Mouse (Mus musculus): ENCODE measurements at regions not wholly inside any gene's neighbourhood (a gene's known extent, or its start where the extent isn't known, plus 50 kb on each side); places are given as distances from the start of the nearest gene placed in this dataset.
A peak's percentile ranks its signal among the peaks of the same experiment; 100 is the strongest.

DNA sequence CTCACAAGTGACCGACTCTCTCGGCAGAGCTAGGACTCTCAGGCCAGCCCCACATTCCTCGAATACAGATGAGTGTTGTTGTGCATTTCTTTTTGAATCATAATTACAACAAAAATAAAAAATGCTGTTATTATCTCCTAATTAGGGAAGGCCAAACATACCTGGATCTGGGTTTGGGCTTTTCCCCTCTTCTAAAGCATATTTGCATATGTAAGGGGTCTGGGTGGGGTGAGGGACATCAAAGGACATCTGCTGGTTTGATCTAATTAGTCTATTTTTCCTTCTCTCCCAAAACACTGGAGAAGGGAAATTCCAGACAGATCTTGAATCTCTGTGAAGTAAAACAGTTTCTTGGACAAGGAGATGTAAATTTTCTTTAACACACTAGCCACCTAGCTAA lies 85.3 kb downstream of the Tfap2a start:
- no peak for DNase-seq (ENCODE audit: low read depth)

DNA sequence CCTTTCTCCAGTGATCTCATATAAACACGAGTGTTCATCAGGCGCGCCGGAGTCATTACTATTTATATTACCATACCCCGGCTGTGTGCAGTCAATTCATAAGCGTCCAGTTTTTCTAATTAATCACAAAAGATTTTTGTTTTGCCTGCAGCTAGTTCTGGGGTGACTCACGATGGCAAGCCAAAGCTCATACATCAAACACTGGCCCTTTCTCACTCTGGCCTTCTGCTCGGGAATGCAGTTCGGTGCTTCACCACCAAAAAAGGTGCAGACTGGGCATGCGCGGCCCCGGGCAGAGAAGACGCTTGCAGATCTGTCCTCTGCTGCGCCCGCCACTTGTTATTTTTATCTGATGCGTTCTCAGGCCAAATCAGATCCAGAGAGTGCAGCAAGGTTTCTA lies 87.1 kb downstream of the Tfap2a start:
- no peak for DNase-seq (ENCODE audit: low read depth)

DNA sequence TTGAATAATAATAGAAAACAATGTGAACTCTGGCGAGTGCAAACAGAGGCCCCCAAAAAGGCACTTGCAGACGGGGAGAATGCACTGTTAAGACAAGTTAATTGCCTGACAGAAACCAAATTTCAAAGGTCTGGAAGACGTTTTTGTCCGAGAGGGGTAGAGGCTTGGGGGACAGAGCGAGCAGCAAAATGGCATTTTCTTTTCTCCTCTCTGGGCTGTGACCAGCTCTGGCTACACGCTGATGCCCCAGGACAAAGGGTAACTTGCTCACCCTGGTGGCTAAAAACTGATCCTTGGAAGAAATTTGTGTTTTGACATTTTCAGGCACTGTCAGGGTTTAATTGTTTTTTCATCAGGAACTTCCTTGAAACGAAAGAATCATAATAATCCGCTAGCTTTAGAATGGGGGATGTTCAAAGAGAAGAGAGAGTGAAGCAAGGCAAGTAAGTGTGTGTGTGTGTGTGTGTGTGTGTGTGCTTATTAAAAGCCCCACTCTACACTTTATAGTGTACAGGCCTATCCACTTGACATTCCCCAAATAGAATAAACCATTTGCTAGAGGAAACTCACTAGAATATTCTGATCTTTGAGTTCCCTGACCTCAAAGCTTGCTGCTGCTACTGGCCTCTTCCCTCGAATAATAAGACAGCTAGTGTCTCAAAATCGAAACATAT lies 88.0 kb downstream of the Tfap2a start:
- no peak for DNase-seq (ENCODE audit: low read depth)

DNA sequence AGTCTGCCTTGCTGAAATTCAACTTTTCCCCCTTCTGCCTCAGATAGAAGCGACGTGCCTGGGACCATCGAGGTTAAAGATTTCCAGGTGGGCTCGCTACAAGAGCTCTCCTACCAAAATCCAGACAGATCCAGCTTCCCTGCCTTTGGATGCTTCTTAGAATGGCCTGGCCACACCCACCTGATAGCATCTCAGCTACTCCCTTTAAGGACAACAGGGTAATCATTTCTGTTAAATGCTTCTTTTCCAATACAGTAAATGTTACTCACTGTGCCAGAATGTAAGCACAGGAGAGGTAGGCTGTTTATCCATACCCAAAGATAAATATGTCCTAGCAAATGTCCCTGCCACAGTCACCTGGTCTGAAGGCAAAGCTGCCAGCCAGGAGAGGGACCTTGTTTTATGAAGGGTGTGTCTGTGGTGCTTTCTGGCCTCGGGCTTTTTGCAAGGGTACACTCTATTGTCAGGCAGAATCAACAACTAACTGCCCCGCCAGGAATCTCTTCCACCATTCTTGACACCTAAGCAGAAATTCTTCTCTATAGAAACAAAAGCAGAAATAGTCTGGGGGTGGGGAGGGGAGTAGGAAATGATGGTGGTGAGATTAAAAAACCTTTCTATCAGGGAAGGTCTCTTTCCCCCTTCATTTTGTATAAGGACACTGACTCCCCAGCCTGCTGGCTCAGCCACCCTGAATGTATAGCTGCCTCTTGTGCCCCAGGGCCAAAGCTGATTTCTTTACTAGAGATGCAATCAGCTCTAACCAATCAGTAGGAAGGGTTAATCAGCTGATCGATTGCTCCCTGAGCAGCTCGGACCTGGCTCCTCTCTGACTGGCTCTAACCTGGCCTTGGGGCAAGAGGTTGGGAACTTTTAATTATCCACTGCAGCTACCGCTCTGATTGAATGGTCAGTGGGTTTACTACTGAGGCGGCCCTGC lies 88.8 kb downstream of the Tfap2a start:
- no peak for DNase-seq (ENCODE audit: low read depth)

DNA sequence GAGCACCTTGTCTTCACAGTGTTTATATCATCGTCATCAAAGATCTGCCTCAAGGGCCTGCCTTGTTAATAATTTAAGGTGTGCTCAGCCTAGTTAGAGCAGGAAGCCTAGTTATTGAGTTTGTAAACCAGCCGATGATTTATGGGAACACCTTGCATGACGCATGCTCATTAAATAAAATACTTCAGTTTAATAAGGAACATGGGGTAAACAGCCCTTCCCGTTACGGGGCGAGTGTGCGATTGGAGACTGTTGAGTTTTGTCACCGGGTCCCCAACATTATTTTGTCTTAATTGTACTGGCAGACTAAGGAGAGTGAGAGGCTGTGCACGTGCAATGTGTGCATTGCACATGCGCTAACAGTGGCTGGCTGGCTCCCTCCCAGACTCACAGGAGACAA lies 92.0 kb downstream of the Tfap2a start:
- DNase-seq (ENCODE audit: low read depth): no peak

DNA sequence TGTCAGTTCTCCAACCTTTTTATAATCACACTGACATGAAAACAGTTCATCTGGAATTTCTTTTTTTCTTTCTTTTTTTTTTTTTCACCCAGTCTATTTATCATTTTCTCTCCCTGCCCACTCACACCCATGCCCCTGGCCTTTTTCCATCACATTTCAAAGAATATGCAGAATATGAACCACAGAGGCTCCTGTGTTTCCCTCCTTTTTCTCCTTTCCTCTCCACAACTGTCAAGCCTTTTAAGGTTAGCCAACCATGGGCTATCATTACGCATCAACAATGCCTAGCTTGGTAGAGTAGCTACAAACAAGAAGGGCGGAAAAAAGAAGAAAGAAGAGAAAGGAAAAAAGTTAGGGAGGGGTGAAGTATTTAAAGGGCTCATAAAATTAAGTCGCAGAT lies 92.5 kb downstream of the Tfap2a start:
- DNase-seq (ENCODE audit: low read depth): no peak

DNA sequence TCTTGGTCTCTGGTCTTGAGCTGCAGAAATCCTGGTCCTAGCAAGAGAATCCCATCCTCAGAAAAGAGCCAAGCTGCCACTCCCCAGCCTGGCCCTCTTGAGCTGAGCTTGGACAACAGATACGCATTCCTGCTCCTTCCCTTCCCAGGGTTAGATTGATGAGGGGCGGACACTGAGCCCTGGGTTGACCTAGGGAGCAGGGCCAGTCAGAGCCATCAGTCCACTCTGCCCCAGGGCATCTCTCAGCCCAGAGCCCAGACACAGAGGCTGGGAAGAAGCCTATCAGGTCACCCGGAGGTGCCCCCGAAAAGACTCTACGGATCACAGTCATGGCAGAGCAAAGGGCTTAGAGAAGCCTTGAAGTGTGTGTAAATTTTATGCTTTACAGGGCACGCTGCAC lies 95.2 kb downstream of the Tfap2a start:
- no peak for DNase-seq (ENCODE audit: low read depth)

DNA sequence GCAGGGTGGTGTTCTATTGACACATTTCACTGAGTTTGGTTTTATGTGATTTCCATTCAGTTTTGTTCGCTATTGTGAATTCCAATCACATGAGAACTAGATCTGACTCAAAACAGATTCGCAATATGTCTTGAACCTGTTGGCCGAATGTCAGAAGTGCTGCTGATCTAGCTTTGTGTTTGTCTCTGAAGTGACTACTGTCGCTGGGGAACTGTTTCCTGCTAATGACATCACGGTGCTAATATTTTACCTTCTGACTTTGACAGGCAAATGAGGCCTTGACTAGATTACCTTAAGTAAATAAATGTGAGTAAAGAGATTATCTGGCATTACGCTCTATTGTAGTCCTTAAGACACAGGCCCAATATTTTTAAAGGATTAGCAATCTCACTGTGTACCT lies 100.9 kb downstream of the Tfap2a start:
- DNase-seq (ENCODE audit: low read depth): no peak

DNA sequence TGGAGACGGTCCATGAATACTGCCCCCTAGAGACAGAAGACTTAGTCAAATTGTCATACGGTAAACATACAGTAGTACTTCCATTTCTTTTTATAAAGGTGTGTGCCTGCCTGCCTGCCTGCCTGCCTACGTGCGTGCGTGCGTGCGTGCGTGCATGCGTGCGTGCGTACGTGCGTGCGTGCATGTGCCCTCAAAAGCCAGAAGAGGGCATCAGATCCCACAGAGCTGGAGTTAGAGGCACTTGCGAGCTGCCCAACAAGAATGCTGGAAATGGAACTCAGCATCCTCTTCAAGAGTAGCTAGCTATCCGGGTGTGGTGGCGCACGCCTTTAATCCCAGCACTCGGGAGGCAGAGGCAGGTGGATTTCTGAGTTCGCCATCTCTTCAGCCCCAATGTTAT lies 120.3 kb downstream of the Tfap2a start:
- DNase-seq (ENCODE audit: low read depth): no peak

DNA sequence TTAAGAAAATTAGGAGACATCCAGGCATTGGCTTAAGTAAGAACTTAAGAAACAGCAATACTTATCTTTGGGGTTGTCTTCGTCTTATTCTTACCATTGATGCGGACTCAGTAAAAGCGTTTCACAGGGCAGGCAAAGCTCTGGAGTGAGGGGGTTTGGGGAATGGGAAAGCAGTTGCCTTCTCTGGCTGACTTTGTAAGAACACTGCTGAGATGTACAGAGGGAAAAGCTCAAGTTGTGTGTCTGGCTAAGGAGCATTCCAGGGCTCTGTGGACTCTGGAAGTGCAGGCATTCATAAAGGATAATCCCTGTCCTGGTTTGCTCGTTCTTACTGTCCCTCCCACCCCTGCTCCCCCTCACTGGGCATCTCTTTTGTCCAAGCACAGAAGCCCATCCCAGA lies 129.7 kb downstream of the Tfap2a start:
- DNase-seq (ENCODE audit: low read depth): no peak

DNA sequence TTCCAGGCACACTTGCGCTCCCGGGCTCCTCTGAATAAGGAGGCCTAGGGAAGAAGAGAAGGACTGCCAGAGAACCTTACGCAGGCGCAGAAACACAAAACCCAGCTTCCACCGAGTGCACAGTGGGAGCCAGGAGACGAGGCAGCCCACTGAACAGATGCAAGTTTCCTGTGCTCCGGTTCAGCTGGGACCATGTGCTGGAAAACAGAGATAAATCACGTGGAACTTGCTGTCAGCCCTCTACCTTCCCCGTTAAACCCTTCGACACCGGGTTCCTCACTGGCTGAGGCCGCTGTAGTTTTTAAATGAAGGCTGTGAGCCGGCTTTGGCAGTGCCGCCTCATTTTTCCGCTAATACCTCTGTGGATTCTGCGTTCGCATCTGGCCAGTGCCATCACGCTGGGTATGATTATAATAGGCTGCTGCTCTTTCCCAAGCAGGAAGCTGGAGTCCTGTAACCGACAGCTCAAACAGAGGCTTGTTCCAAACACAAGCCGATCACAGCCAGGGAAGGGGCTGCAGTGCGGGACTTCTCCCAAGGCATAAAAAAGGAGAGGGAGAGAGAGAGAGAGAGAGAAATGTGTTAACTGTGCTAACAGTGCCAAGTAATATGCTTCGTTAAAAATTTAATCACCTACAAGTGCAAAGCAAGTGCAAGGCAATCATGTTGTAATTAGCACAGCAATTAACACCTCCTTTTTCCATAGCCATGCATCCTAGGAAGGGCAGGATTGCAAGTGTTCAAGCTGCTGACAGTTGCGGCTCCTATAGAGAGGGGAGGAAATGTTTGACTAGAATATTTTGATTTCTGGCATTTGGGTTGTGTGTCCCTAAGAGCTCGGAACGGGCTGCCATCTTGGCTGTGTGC lies 131.5 kb downstream of the Tfap2a start:
- DNase-seq (ENCODE audit: low read depth): no peak

DNA sequence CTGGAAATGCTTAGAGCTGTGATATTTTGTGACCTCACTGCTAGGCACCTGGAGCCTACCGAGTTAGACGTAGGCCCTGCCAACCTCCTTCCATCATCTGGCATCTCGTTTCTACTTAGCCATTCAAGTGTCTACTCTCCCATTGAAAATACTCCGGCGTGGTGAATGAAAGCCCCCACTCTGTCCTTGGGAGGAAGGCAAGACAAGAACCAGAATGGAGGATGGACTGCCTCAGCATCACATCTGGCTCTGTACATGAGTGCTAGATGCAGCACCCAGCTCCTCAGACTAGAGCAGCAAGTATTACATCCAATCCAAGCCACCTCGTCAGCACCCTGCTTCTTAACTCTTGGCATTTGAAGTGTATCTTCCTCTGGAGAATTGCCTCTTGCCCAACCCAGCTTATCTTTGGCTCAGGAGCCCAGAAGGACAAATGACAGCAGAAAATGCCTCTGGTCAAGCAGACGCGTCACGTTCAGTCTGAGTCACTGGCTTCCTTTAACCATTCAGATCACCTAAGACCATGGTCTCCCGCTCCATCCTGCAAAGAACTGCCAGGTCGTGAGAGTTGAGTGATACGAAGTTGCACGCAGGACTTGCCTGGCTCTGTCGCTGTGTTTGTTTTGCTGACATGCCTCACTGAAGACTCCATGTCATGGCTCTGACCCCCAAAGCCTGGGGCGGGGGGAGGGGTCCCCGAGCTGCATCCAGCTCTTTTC lies 132.3 kb downstream of the Tfap2a start:
- no peak for DNase-seq (ENCODE audit: low read depth)

DNA sequence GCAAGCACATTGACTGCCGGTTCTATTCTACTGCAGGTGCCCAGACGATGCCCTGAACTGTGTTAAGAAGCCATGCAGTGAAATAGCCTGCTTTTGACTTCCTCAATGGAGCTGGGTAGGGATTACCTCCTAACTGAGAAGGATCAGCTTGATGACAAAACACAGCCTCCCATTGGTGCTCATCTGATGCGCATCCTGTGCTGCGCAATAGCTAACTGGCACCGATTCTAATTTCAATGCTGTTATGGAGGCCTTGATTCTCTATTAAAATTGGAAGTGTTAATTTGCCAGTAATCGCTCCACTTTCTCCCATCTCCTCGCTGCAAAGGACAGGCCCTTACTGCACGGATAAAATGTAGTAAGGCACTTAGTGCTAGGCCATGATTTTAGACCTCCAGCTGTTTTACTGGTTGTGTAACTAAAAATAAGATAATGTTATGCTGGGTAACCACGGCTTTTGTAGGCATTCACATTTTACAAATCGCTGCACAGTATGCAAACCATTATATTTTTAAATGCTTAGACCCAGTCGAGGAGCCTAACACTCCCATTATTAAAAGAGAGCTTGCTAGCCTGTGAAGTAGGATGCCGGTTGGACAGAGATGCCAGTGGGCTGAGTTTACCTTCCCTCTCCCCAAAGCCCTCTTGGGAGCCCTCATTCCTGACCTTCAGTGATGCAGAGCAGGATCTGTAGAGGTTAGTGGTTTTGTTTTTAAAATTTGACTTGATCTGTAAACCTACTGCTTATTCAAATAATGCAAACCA lies 163.0 kb downstream of the Tfap2a start:
- no peak for DNase-seq (ENCODE audit: low read depth)

DNA sequence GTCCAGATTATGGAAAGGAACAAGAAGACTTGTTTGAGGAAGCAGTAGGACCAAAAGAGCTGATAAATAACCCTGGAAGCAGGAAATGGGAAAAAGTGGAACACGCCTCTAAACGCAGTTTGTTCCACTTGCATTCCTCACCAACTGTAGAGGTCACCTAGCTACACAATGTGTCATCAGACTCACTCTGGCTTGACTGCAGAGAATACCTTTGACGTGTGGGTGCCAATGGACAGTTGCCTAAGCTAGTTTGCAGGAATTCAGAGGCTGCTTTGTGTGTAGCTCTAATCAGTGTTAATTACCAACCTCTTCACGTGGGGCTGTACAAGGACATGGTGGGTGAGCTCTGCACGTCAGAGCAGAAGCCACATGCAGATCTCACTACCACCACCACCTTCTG lies 168.7 kb downstream of the Tfap2a start:
- DNase-seq (ENCODE audit: low read depth): no peak

DNA sequence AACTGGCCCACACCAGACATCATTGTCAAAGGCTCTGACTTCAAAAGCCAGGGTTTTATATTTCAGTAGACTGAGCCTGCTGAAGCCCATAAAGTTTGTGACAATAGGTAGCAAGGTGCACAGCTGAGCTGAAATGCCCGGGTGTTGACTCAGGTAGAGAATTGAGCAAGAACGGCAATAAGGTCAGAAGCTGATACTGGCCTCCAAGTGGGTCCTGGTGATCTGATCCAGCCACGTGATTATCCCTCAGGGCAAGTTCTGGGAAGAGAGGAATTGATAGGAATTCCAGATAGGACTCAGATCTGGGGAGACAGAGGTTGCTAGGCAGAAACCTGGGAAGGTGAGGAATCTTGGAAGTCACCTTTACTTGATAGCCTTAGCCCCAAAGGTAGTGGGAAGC lies 170.4 kb downstream of the Tfap2a start:
- DNase-seq (ENCODE audit: low read depth): no peak

DNA sequence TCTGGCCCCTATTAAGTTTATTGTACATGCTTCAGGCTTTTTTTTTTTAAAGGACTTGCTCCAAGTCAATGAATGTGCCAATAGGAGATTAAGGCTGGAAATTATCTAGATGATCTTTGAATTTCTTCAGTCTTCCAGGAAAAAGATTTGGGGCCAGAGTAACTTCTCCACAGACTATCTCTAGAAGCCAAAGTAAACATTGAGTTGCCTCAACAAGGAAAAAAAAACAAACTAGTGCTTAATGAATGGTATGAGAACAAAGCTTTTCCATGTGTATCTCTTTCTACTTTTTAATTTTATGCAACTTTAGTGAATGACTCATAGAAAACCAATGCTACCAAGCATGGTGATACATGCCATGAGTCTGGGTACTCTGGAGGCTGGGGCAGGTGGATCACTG lies 173.8 kb downstream of the Tfap2a start:
- DNase-seq (ENCODE audit: low read depth): no peak

DNA sequence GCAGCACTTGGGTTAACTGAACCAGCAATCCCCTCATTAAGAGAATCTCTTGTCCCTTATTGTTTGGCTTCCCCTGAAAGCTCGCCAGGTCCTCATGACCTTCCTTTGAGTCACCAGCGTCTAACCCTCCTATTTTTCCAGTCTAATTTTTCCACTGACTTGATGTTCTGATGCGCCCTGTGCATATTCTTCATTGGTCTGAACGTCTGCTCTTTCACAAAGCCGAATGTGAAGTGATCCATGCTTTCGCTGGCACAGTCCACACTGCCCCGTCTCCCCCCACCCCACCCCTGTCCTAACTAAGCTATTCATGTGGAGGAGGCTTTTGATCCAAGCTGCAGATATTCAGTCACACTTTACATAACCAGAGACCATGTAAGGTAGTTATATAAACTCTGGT lies 183.8 kb downstream of the Tfap2a start:
- no peak for DNase-seq (ENCODE audit: low read depth)

DNA sequence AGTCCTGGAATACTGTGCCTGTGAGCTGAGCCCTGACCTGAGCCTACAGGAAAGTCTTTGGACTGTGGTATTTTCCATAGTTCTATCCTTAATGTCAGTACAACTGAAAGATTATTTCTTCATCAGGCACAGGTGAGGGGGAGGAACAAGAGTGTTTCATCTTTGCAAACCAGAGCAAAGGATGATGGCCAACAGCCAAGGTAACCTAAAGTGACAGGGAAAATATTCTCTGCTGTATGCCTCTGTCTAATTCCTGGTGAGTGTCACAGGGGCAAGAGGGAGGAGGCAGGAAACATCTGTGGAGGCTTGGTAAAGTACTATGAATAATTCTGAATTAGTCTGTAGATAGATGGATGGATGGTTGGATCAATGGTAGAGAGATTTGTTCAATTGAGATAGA lies 164.3 kb upstream of the Ofcc1 start:
- no peak for DNase-seq (ENCODE audit: low read depth)

DNA sequence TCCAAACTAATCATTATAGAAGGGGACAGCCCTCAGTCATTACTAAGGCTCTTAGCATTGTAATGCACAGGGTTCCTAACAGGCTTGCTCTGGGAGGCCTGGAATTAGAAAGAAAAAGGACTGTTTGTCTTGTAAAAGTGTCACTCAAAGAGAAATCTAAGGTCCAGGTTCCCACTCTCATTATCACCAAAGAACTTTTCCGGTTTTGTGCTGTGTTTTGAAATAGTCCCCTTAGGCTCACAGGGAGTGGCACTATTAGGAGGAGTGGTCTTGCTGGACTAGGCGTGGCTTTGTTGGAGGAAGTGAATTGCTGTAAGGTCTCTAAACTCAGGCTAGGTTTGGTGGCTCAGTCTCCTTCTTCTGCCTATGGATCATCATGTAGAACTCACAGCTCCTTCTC lies 161.9 kb upstream of the Ofcc1 start:
- DNase-seq (ENCODE audit: low read depth): no peak

DNA sequence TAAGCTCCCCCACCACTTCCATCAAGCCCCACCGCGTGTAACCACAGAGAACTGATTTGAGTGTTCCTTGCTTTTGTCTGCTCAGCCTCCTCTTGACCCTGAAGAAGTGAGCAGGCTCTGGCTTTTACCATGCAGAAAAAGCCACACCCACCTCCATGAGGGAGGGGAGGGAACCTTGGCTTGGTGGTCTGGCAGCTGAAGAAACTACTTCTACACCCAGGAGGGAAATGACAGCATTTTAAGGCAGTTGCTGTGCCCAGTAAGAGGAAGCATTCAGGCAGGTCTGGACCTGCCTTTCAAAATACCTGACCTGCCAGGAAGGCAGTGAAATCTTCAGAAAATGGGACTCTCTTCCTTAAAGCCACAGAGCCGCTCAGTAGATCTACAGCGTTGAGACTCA lies 156.9 kb upstream of the Ofcc1 start:
- peak; percentile 5 for DNase-seq (ENCODE audit: low read depth)

DNA sequence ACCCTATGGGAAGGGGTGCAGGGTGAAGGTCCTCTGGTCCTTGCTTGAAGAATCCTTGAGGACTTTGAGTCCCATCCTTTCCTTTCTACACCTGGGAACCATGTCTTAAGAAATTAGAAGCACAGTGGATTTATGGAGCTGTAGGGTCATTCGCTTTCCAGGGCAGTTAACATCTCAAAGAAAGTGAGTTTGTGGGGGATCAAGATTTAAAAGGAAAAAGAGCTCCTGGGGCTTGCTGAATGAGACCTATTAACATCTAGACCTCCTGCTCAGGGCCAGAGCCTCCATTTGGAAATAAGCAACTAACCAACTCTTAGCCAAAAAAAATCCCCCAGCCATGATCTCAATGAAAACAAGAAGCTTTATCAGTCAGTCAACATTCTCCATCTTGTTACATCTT lies 148.0 kb upstream of the Ofcc1 start:
- DNase-seq (ENCODE audit: low read depth): no peak

All from c-Kit-positive CD71-negative TER-119-negative erythroid progenitor cells, embryonic 14.5 days (primary cell).